Mouse (Mus musculus) CH12.LX (cell line): Measurements from ENCODE around the gene Fmo6. TPM values are rescaled to one million over a fixed set of nuclear protein-coding genes. Genes with fewer than 3 reads are reported as not detected.

ENCODE experiments used
- DNase-seq: peaks from one replicate; pipeline ENCODE4 v3.0.0-alpha.2; 2013; ENCODE audit errors: extremely low read depth
- H3K27ac ChIP-seq: 2 replicates; pipeline ENCODE4 v1.5.1; 2012; ENCODE audit warnings: low read depth, mild to moderate bottlenecking, control low read depth, moderate library complexity; ENCODE audit not compliant: insufficient read depth
- H3K27me3 ChIP-seq: replicated peaks from 2 replicates; pipeline ENCODE3; 2012; ENCODE audit warnings: inconsistent platforms
- H3K36me3 ChIP-seq, 2 experiments: replicated peaks in 1 of 2; 2 replicates each; pipeline versions ENCODE3 to v1.6.1; 2012; ENCODE audit warnings: inconsistent platforms in 1 of 2, low read length in 1 of 2, mild to moderate bottlenecking in 1 of 2, mixed read lengths in 1 of 2, moderate library complexity in 1 of 2; ENCODE audit not compliant: control insufficient read depth in 1 of 2, insufficient read depth in 1 of 2
- H3K4me1 ChIP-seq, 2 experiments: 2 replicates each; pipeline ENCODE4 v1.6.1; 2012; ENCODE audit warnings: inconsistent platforms in 1 of 2, moderate library complexity in 1 of 2; ENCODE audit not compliant: insufficient read depth in 2 of 2, control insufficient read depth in 1 of 2
- H3K4me2 ChIP-seq: 2 replicates; pipeline ENCODE4 v1.6.1; 2012; ENCODE audit warnings: low read depth, mild to moderate bottlenecking, control low read depth; ENCODE audit not compliant: poor library complexity, insufficient read depth, severe bottlenecking
- H3K4me3 ChIP-seq, 3 experiments: fragments of 150-350 bp in 1 of 3; sonication (generic) in 1 of 3; replicated peaks in 1 of 3; 2 replicates each; pipeline versions ENCODE3 to v1.5.1; 2011 to 2012; ENCODE audit warnings: low read depth in 2 of 3, low read length in 2 of 3, mild to moderate bottlenecking in 2 of 3, moderate library complexity in 2 of 3, control low read depth in 1 of 3, improper control_type of control experiment in 1 of 3, inconsistent platforms in 1 of 3, mixed read lengths in 1 of 3; ENCODE audit not compliant: poor library complexity in 1 of 3
- H3K79me2 ChIP-seq: replicated peaks from 2 replicates; pipeline ENCODE4 v1.6.1; 2012; ENCODE audit warnings: mild to moderate bottlenecking, moderate library complexity; ENCODE audit not compliant: control insufficient read depth, poor library complexity, insufficient read depth, severe bottlenecking; ENCODE audit errors: extremely low read depth
- H3K9ac ChIP-seq: 2 replicates; pipeline ENCODE4 v1.6.1; 2012; ENCODE audit warnings: low read depth, mild to moderate bottlenecking, control low read depth, moderate library complexity; ENCODE audit not compliant: insufficient read depth
- H3K9me3 ChIP-seq: replicated peaks from 2 replicates; pipeline ENCODE3; 2012; ENCODE audit warnings: low read length, inconsistent platforms, mixed read lengths
- E2F4 ChIP-seq: IDR thresholded peaks from 2 replicates; pipeline ENCODE4 v1.6.1; 2011; ENCODE audit warnings: low read depth, low read length, improper control_type of control experiment; ENCODE audit not compliant: insufficient replicate concordance
- ELF1 ChIP-seq: IDR thresholded peaks from 2 replicates; pipeline ENCODE4 v1.6.1; 2014; ENCODE audit warnings: low read depth, mild to moderate bottlenecking, inconsistent platforms, low read length, improper control_type of control experiment
- EP300 ChIP-seq: IDR thresholded peaks from 2 replicates; pipeline ENCODE4 v1.6.1; 2011; ENCODE audit warnings: low read length, improper control_type of control experiment
- GABPA ChIP-seq: IDR thresholded peaks from 2 replicates; pipeline ENCODE4 v1.6.1; 2012; ENCODE audit warnings: low read depth, low read length, improper control_type of control experiment, inconsistent platforms; ENCODE audit not compliant: insufficient replicate concordance
- IRF4 ChIP-seq: IDR thresholded peaks from 2 replicates; pipeline ENCODE4 v1.6.1; 2014; ENCODE audit warnings: low read depth, mild to moderate bottlenecking, inconsistent platforms, low read length, improper control_type of control experiment
- JUND ChIP-seq: conservative IDR thresholded peaks from 2 replicates; pipeline ENCODE4 v1.6.1; 2011; ENCODE audit warnings: low read depth, low read length, improper control_type of control experiment
- KAT2A ChIP-seq: IDR thresholded peaks from 2 replicates; pipeline ENCODE4 v1.6.1; 2012; ENCODE audit warnings: low read length, improper control_type of control experiment, inconsistent platforms; ENCODE audit not compliant: insufficient replicate concordance
- MAX ChIP-seq: IDR thresholded peaks from 2 replicates; pipeline ENCODE4 v1.6.1; 2011; ENCODE audit warnings: low read length, improper control_type of control experiment
- MXI1 ChIP-seq: IDR thresholded peaks from 2 replicates; pipeline ENCODE4 v1.6.1; 2011; ENCODE audit warnings: mild to moderate bottlenecking, low read depth, low read length, improper control_type of control experiment
- NRF1 ChIP-seq: IDR thresholded peaks from 2 replicates; pipeline ENCODE4 v1.6.1; 2014; ENCODE audit warnings: low read depth, mild to moderate bottlenecking, inconsistent platforms, low read length, improper control_type of control experiment, moderate library complexity
- PAX5 ChIP-seq: IDR thresholded peaks from 2 replicates; pipeline ENCODE4 v1.6.1; 2012; ENCODE audit warnings: low read length, inconsistent platforms, mixed read lengths
- ZKSCAN1 ChIP-seq: IDR thresholded peaks from 2 replicates; pipeline ENCODE4 v1.6.1; 2012; ENCODE audit warnings: low read depth, inconsistent platforms, low read length, improper control_type of control experiment, borderline replicate concordance
- ZNF384 ChIP-seq: IDR thresholded peaks from 2 replicates; pipeline ENCODE4 v1.6.1; 2012; ENCODE audit warnings: low read depth, low read length, improper control_type of control experiment, inconsistent platforms
- dilution Hi-C: fragments of 300-500 bp; cut with MboI; formaldehyde crosslinking; loops from 2 replicates; pipeline ENCODE4 v1.14.3; 2020; ENCODE audit warnings: low sequenced_read_pairs; ENCODE audit not compliant: extremely low pct_unique_long_range_greater_than_20kb, extremely low pct_ligation_motif_present
- in situ Hi-C: fragments of 300-500 bp; cut with MboI; formaldehyde crosslinking; loops from 3 replicates; pipeline ENCODE4 v1.14.3; 2019; ENCODE audit warnings: low sequenced_read_pairs, low pct_ligation_motif_present, low pct_unique_long_range_greater_than_20kb, mixed read lengths
- polyA plus RNA-seq: library from polyadenylated mRNA; unstranded; fragments of >175 nt; gene quantifications from 2 replicates; pipeline ENCODE4 v1.2.1, GENCODE M21; 2012; ENCODE audit warnings: low read depth; ENCODE audit not compliant: insufficient read length
- total RNA-seq, 2 experiments: library from RNA; depleted of rRNA; stranded (reverse); fragments of 300-350 nt in 1 of 2; fragments of >200 nt in 1 of 2; gene quantifications; 2 replicates each; pipeline ENCODE4 v1.2.3; 2012 to 2014

Gene Fmo6
- total and polyA plus RNA-seq, 3 experiments = not detected

DNA sequence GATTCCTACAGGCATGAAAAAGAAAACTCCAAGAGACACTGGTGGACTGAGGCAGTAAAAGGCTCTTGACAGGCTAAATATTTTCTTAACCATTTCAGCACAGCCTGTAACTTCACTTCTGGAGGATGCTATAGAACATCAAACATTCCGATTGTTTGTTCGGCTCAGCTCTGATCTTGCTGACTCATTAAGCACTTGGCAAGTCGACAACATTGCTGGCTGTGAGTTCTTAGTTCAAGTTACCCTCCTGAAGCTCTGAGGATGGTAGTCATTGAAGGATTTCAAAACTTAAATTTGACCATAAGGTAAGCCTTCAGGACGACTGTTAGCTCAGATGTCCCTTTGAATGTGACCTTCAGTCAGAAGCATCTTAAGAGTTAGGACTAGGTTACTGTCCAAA lies 69.9 kb downstream of the Fmo6 start:
- TF ChIP-seq MAX = no peak
- no peak for TF ChIP-seq NRF1
- no peak for TF ChIP-seq ZKSCAN1
- TF ChIP-seq GABPA = no peak
- TF ChIP-seq E2F4 = no peak
- no peak for TF ChIP-seq MXI1
- TF ChIP-seq JUND = no peak
- no peak for TF ChIP-seq PAX5
- no peak for TF ChIP-seq ELF1
- no peak for TF ChIP-seq KAT2A
- no peak for TF ChIP-seq ZNF384
- no peak for TF ChIP-seq IRF4
- TF ChIP-seq EP300 = no peak
- TF ChIP-seq, all 38 proteins: peak for 0
- H3K4me3 ChIP-seq = no peak overlapping the region
- H3K9ac ChIP-seq = no peak overlapping the region
- H3K27me3 ChIP-seq = no peaks in the 10 kb centered on the region
- no peak overlapping the region for H3K4me2 ChIP-seq
- in situ Hi-C loops = no loop called here
- H3K4me1 ChIP-seq = peaks cover 0 to under 1% of the 10 kb centered on the region in 2 experiments; a peak in 1 of 4 replicates
- no peaks in the 10 kb centered on the region for H3K79me2 ChIP-seq
- no peaks in the 10 kb centered on the region for H3K9me3 ChIP-seq
- dilution Hi-C loops = no loop called here
- no peak for DNase-seq
- no peak overlapping the region for H3K27ac ChIP-seq
- no peaks in the 10 kb centered on the region for H3K36me3 ChIP-seq

Other genes starting within 250 kb of the Fmo6 start
- 59.8 and 63.4 TPM in 2 replicates for gene Prrc2c, start 197.0 kb downstream of the Fmo6 start, total RNA-seq (2012; rRNA removed)
- 26.4 and 30.9 TPM in 2 replicates for gene Prrc2c, start 197.0 kb downstream of the Fmo6 start, total RNA-seq (2014; rRNA removed)
- 117 and 144 TPM in 2 replicates for gene Prrc2c, start 197.0 kb downstream of the Fmo6 start, polyA plus RNA-seq
- not detected in 2 replicates for gene Fmo4, start 123.5 kb downstream of the Fmo6 start, total RNA-seq (2012; rRNA removed)
- gene Fmo4, start 123.5 kb downstream of the Fmo6 start, total RNA-seq (2014; rRNA removed) = not detected in 2 replicates
- gene Fmo4, start 123.5 kb downstream of the Fmo6 start, polyA plus RNA-seq = not detected in 2 replicates
- not detected in 2 replicates for gene Fmo1, start 70.9 kb downstream of the Fmo6 start, total RNA-seq (2012; rRNA removed)
- not detected in 2 replicates for gene Fmo1, start 70.9 kb downstream of the Fmo6 start, total RNA-seq (2014; rRNA removed)
- gene Fmo1, start 70.9 kb downstream of the Fmo6 start, polyA plus RNA-seq = not detected in 2 replicates
- gene Fmo2, start 38.8 kb downstream of the Fmo6 start, total RNA-seq (2012; rRNA removed) = not detected in 2 replicates
- gene Fmo2, start 38.8 kb downstream of the Fmo6 start, total RNA-seq (2014; rRNA removed) = not detected in 2 replicates
- gene Fmo2, start 38.8 kb downstream of the Fmo6 start, polyA plus RNA-seq = not detected in 2 replicates
- not detected in 2 replicates for gene Fmo3, start 47.0 kb upstream of the Fmo6 start, total RNA-seq (2012; rRNA removed)
- not detected in 2 replicates for gene Fmo3, start 47.0 kb upstream of the Fmo6 start, total RNA-seq (2014; rRNA removed)
- not detected in 2 replicates for gene Fmo3, start 47.0 kb upstream of the Fmo6 start, polyA plus RNA-seq
- gene Mroh9, start 148.2 kb upstream of the Fmo6 start, total RNA-seq (2012; rRNA removed) = not detected in 2 replicates
- not detected in 2 replicates for gene Mroh9, start 148.2 kb upstream of the Fmo6 start, total RNA-seq (2014; rRNA removed)
- gene Mroh9, start 148.2 kb upstream of the Fmo6 start, polyA plus RNA-seq = not detected in 2 replicates